11 mouse cellular contexts compared by ENCODE assay signal in the genomic region with DNA sequence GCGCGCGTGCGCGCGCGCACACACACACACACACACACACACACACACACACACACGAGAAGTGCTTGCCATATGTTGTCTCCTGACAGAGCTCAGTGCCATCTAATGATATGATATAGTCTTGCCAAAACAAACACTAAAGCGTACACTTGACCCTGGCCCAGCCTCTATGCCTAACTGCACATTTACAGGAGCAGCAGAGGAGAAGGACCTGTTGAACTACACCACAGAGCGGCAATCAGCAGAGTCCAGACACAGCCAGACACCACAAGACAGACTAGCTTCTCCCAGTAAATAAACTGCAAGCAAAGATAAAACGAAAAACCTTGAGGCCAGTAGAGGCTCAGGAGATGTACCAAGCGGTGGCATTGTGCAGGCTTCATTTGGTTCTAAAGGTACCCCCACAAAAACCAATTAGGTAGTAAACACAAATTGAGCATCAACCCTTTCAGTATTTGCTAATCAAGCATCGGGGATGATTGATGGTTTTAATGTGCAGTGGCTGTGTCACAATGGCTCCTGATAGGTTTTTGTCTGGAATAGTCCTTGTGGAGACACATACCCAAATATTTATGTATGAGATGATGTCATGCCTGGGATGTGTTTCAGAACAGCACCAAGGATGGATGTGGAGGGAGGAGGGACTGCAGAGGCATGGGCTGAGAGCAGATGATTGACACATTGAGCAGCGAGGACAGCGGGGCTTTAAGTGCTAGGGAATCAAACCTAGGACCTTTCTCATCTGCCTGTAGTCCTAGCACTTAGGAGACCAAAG.
DNase-seq lines count a peak whose midpoint lies in the region; ATAC-seq lines count a peak whose summit lies in the region.
"Had no signal": no experiment of that assay in that cellular context is flagged by ENCODE, and none has a peak within 500 bp of the region (broad histone marks: within the 10 kb centered on the region; RNA-seq: fewer than 3 reads in every experiment).

No protein-coding gene starts in this region.

- H3K4me3 ChIP-seq in forebrain, embryonic 10.5 days, result no peak overlapping the region
- no peak overlapping the region for H3K4me3 ChIP-seq in forebrain, embryonic 11.5 days (ENCODE audit: low read depth, low read length)
- no peak overlapping the region for H3K4me3 ChIP-seq in forebrain, embryonic 14.5 days (ENCODE audit: low read depth, low read length)
- no peak overlapping the region for H3K4me3 ChIP-seq in lung, embryonic 16.5 days (ENCODE audit: low read length)
- H3K4me3 ChIP-seq: embryonic facial prominence, embryonic 13.5 days; megakaryocyte, embryonic 14.5 days had no signal

- WGBS in forebrain, embryonic 10.5 days, result 92% methylated on average over 15 of the region's 15 CpGs
- 84% methylated on average over 15 of the region's 15 CpGs for WGBS in forebrain, embryonic 11.5 days
- WGBS in forebrain, embryonic 14.5 days, result 64% methylated on average over 15 of the region's 15 CpGs
- 68% methylated on average over 15 of the region's 15 CpGs for WGBS in lung, embryonic 16.5 days

- no peak for DNase-seq in forebrain, embryonic 10.5 days (ENCODE audit: extremely low spot score, low spot score)
- DNase-seq in forebrain, embryonic 11.5 days (ENCODE audit: low spot score), result no peak
- DNase-seq in 3T3-L1 (ENCODE audit: low read depth, low spot score), result peak; percentile 89
- peak; percentile 74 for DNase-seq in forebrain, embryonic 14.5 days (ENCODE audit: low spot score)
- no peak for DNase-seq in yolk sac, embryonic 10.5 days (ENCODE audit: low spot score)
- no peak for DNase-seq in urinary bladder, postnatal 36 days (ENCODE audit: low spot score in 2 of 2)
- DNase-seq: thymus, postnatal 36 days had no signal

- no peak overlapping the region for H3K4me2 ChIP-seq in forebrain, embryonic 11.5 days (ENCODE audit: low read depth, low read length, severe bottlenecking)
- H3K4me2 ChIP-seq in forebrain, embryonic 14.5 days (ENCODE audit: low read length), result no peak overlapping the region
- H3K4me2 ChIP-seq in lung, embryonic 16.5 days (ENCODE audit: low read depth, low read length), result no peak overlapping the region
- H3K4me2 ChIP-seq: embryonic facial prominence, embryonic 13.5 days had no signal

- 0 out of 2 replicates have a peak overlapping the region, but pooled peaks have one; percentile 40 for H3K27ac ChIP-seq in forebrain, embryonic 10.5 days
- no peak overlapping the region for H3K27ac ChIP-seq in forebrain, embryonic 11.5 days (ENCODE audit: low read depth, low read length)
- no peak overlapping the region for H3K27ac ChIP-seq in forebrain, embryonic 14.5 days (ENCODE audit: low read depth, low read length)
- H3K27ac ChIP-seq in lung, embryonic 16.5 days (ENCODE audit: low read length), result peak overlapping the region; percentile 36; the same call in 1 of the 2 replicates
- H3K27ac ChIP-seq: embryonic facial prominence, embryonic 13.5 days had no signal

- H3K36me3 ChIP-seq in forebrain, embryonic 10.5 days (replicated peaks), result no peaks in the 10 kb centered on the region
- H3K36me3 ChIP-seq in forebrain, embryonic 11.5 days (ENCODE audit: control insufficient read depth, insufficient read depth, low read length), result no peaks in the 10 kb centered on the region
- H3K36me3 ChIP-seq in forebrain, embryonic 14.5 days (ENCODE audit: control insufficient read depth, insufficient read depth, low read length), result no peaks in the 10 kb centered on the region
- H3K36me3 ChIP-seq in lung, embryonic 16.5 days (ENCODE audit: control insufficient read depth, insufficient read depth, low read length), result no peaks in the 10 kb centered on the region
- H3K36me3 ChIP-seq: embryonic facial prominence, embryonic 13.5 days had no signal

- ATAC-seq in forebrain, embryonic 11.5 days (replicated peaks; ENCODE audit: low FRiP score), result no peak
- peak; percentile 82 for ATAC-seq in forebrain, embryonic 14.5 days
- peak; percentile 49; the same call in 1 of the 2 replicates for ATAC-seq in lung, embryonic 16.5 days (ENCODE audit: low read depth)
- no peak for ATAC-seq in CD4-positive, CD25-positive, alpha-beta regulatory T cell, adult 4 months

- no peak overlapping the region for H3K9ac ChIP-seq in forebrain, embryonic 11.5 days (ENCODE audit: low read length)
- no peak overlapping the region for H3K9ac ChIP-seq in forebrain, embryonic 14.5 days (ENCODE audit: low read length)
- no peak overlapping the region for H3K9ac ChIP-seq in lung, embryonic 16.5 days (ENCODE audit: low read length)

- H3K4me1 ChIP-seq in forebrain, embryonic 10.5 days, result peaks cover 30% of the 10 kb centered on the region
- H3K4me1 ChIP-seq in forebrain, embryonic 11.5 days (replicated peaks; ENCODE audit: control insufficient read depth, insufficient read depth, low read length), result 0 out of 2 replicates have a peak, but pooled peaks cover 4% of the 10 kb centered on the region
- H3K4me1 ChIP-seq in forebrain, embryonic 14.5 days (ENCODE audit: control insufficient read depth, insufficient read depth, low read length), result 0 out of 2 replicates have a peak, but pooled peaks cover 9% of the 10 kb centered on the region
- peaks cover 31% of the 10 kb centered on the region for H3K4me1 ChIP-seq in lung, embryonic 16.5 days (replicated peaks; ENCODE audit: control insufficient read depth, insufficient read depth, low read length)

- H3K9me3 ChIP-seq in forebrain, embryonic 10.5 days, result no peaks in the 10 kb centered on the region
- no peaks in the 10 kb centered on the region for H3K9me3 ChIP-seq in forebrain, embryonic 11.5 days (ENCODE audit: control insufficient read depth, low read length)
- H3K9me3 ChIP-seq in forebrain, embryonic 14.5 days (replicated peaks; ENCODE audit: control insufficient read depth, low read length), result no peaks in the 10 kb centered on the region
- no peaks in the 10 kb centered on the region for H3K9me3 ChIP-seq in lung, embryonic 16.5 days (ENCODE audit: control insufficient read depth, low read length)
- H3K9me3 ChIP-seq: embryonic facial prominence, embryonic 13.5 days had no signal

- H3K27me3 ChIP-seq in forebrain, embryonic 10.5 days (ENCODE audit: poor library complexity, severe bottlenecking), result no peaks in the 10 kb centered on the region
- H3K27me3 ChIP-seq in forebrain, embryonic 11.5 days (ENCODE audit: control insufficient read depth, insufficient read depth, low read length), result no peaks in the 10 kb centered on the region
- no peaks in the 10 kb centered on the region for H3K27me3 ChIP-seq in forebrain, embryonic 14.5 days (replicated peaks; ENCODE audit: control insufficient read depth, insufficient read depth, low read length)
- no peaks in the 10 kb centered on the region for H3K27me3 ChIP-seq in lung, embryonic 16.5 days (ENCODE audit: control insufficient read depth, insufficient read depth, low read depth, low read length)
- H3K27me3 ChIP-seq: embryonic facial prominence, embryonic 13.5 days had no signal

Comparison
In these comparisons a context has a peak if more than half of its experiments do, and no peak if none do; other contexts are left out.
1. DNase-seq: peak in 3T3-L1 (single experiment) and forebrain, embryonic 14.5 days (single experiment); none in forebrain, embryonic 10.5 days (single experiment), forebrain, embryonic 11.5 days (single experiment), yolk sac, embryonic 10.5 days (single experiment) and urinary bladder, postnatal 36 days (0 of 2).
2. H3K27ac ChIP-seq: peak in forebrain, embryonic 10.5 days (single experiment) and lung, embryonic 16.5 days (single experiment); none in forebrain, embryonic 11.5 days (single experiment) and forebrain, embryonic 14.5 days (single experiment).
3. ATAC-seq: peak in forebrain, embryonic 14.5 days (single experiment) and lung, embryonic 16.5 days (single experiment); none in forebrain, embryonic 11.5 days (single experiment) and CD4-positive, CD25-positive, alpha-beta regulatory T cell, adult 4 months (single experiment).